Mouse (Mus musculus): Measurements from ENCODE around the gene Rpl27a. TPM values are rescaled to one million over a fixed set of nuclear protein-coding genes. Genes with fewer than 3 reads are reported as not detected.
A peak's percentile ranks its signal among the peaks of the same experiment; 100 is the strongest.

Rpl27a gene
- polyA plus RNA-seq (2012; rRNA removed) = 232 and 339 TPM in 2 replicates

DNA sequence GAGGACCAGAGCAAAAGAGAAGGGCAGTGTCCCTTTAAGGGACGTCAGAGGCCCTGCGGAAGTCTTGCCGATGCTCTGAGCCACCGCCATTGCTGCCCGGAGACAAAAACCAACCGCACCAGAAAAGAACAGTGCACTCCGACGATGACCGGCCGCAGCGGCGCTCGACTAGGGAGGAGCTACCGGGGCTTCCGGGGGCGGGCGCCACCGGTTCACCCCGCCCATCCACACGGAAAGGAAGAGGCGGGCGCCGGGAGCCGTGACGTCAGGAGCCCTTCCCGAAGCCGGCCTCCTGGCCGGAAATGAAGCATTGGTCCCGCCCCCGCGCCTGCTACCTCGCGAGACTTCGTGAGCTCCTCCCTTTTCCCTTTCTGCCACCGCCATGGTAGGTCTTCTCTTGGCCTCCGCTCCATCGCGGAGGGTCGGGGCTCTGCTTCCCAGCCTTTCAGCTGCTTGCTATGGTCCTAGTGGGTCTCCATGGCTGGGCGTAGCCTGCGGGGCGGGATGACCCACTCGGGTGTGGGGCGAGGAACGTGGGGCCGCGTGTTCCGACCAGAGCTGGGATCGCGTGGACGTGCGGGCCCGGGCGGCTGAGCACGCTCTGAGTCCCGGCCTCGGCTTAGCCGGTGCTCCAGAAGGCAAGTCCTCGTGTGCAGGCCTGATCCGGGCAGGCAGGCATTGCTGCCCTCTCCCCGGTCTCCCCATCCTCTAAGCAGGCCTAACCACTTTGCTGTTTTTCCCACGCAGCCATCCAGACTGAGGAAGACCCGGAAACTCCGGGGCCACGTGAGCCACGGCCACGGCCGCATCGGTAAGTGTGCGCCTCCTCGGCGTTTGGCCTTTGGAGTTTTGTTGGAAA, at the start of gene Rpl27a:
Rpl27a (plus strand) TSS at position 310 of the 859 bp plus-strand sequence.
- H3K27ac ChIP-seq (ENCODE audit: insufficient read depth, low read depth, low read length) = peak within 1 kb of the TSS; percentile 97
- H3K27me3 ChIP-seq (ENCODE audit: control insufficient read depth, insufficient read depth, low read length) = no peaks in the 10 kb centered on the region
- WGBS = under 1% methylated on average over 72 of the region's 72 CpGs
- peaks cover 7% of the 10 kb centered on the region; the same call in 1 of the 2 replicates for H3K4me1 ChIP-seq (ENCODE audit: control insufficient read depth, insufficient read depth, insufficient read length, low read length)
- peaks cover 32% of the 10 kb centered on the region for H3K36me3 ChIP-seq (ENCODE audit: control insufficient read depth, insufficient read depth, low read length)
- peak within 1 kb of the TSS; percentile 95 for H3K4me3 ChIP-seq (ENCODE audit: low read depth, low read length)
- TF ChIP-seq POLR2A (IDR thresholded peaks at IDR 0.05; ENCODE audit: low read depth, low read length) (peak; percentile 71), CTCF (IDR thresholded peaks at IDR 0.05; ENCODE audit: extremely low read depth, insufficient read length, insufficient replicate concordance, low read depth, low read length) (no peak)

DNA sequence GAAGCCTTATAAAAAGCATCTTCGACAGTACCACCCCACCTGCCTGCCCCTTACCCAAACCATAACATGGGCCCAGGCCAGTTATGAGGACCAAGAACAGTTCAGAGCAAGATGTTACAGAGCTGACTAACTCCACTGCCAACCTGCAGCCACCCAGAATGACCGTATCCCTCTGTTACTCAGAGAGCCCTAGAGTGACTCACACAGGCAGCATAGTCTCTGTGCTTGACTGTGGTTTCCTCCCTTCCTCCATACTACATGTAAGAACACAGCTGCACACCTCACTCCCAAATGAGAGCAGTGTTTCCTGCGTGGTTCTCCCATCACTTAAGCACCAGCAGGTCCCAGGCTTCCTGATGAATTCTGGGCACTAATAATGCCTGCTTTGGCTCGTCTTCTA, 48.2 kb upstream of the Rpl27a start:
- TF ChIP-seq CTCF (IDR thresholded peaks at IDR 0.05; ENCODE audit: extremely low read depth, insufficient read length, insufficient replicate concordance, low read depth, low read length) = no peak
- TF ChIP-seq POLR2A (IDR thresholded peaks at IDR 0.05; ENCODE audit: low read depth, low read length) = no peak
- Histone ChIP-seq H3K27me3 (ENCODE audit: control insufficient read depth, insufficient read depth, low read length) (no peaks in the 10 kb centered on the region), H3K4me3 (ENCODE audit: low read depth, low read length) (no peak overlapping the region), H3K4me1 (ENCODE audit: control insufficient read depth, insufficient read depth, insufficient read length, low read length) (no peaks in the 10 kb centered on the region), H3K36me3 (ENCODE audit: control insufficient read depth, insufficient read depth, low read length) (no peaks in the 10 kb centered on the region), H3K27ac (ENCODE audit: insufficient read depth, low read depth, low read length) (no peak overlapping the region)
- 73% methylated on average over 4 of the region's 4 CpGs for WGBS

DNA sequence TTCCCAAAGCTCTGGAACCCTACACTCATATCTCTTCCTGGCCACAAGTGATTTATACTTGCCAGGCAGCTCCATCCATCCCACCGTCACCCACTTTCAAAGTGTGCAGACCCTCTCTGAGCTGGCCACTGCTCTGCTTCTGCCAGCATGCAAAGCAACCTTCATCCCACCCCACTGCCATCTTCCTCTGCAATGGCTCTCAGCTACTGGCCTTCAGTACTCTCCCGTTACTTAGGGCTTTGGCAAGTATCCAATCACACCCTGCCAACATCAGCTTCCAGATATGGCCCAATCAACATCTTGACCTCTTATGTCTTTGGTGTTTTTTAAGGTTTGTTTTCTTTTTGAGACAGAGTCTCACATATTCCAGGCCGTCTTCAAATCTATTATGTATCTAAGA, 41.0 kb upstream of the Rpl27a start:
- H3K4me1 ChIP-seq (ENCODE audit: control insufficient read depth, insufficient read depth, insufficient read length, low read length) = no peaks in the 10 kb centered on the region
- 56% methylated on average over 3 of the region's 3 CpGs for WGBS
- H3K4me3 ChIP-seq (ENCODE audit: low read depth, low read length) = no peak overlapping the region
- H3K36me3 ChIP-seq (ENCODE audit: control insufficient read depth, insufficient read depth, low read length) = no peaks in the 10 kb centered on the region
- TF ChIP-seq POLR2A (IDR thresholded peaks at IDR 0.05; ENCODE audit: low read depth, low read length) (no peak), CTCF (IDR thresholded peaks at IDR 0.05; ENCODE audit: extremely low read depth, insufficient read length, insufficient replicate concordance, low read depth, low read length) (no peak)
- H3K27me3 ChIP-seq (ENCODE audit: control insufficient read depth, insufficient read depth, low read length) = no peaks in the 10 kb centered on the region
- no peak overlapping the region for H3K27ac ChIP-seq (ENCODE audit: insufficient read depth, low read depth, low read length)

DNA sequence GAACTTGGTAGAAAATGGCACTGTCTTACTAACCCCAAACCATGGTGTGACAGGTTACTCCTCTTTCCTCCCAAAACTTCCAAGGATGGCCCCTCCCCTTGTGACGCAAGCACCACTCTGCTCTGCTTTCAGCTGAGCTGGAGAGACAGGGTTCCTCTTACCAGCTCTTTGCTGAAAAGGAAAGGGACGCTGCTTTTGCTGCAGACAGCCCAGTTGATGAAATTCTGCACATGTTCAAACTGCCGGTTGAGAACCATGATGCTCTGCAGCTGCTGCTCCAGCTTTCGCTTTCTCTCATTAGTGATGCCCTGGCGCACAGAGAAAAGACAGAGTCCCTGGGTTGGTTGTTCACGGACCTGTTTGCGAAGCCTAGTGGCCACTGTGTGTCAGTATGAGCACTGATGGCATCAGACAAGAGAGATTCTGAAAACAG, 38.2 kb upstream of the Rpl27a start:
- Histone ChIP-seq H3K4me1 (ENCODE audit: control insufficient read depth, insufficient read depth, insufficient read length, low read length) (no peaks in the 10 kb centered on the region), H3K36me3 (ENCODE audit: control insufficient read depth, insufficient read depth, low read length) (no peaks in the 10 kb centered on the region), H3K27me3 (ENCODE audit: control insufficient read depth, insufficient read depth, low read length) (no peaks in the 10 kb centered on the region), H3K27ac (ENCODE audit: insufficient read depth, low read depth, low read length) (no peak overlapping the region), H3K4me3 (ENCODE audit: low read depth, low read length) (no peak overlapping the region)
- WGBS = 37% methylated on average over 7 of the region's 7 CpGs
- TF ChIP-seq POLR2A (IDR thresholded peaks at IDR 0.05; ENCODE audit: low read depth, low read length) (no peak), CTCF (IDR thresholded peaks at IDR 0.05; ENCODE audit: extremely low read depth, insufficient read length, insufficient replicate concordance, low read depth, low read length) (no peak)

DNA sequence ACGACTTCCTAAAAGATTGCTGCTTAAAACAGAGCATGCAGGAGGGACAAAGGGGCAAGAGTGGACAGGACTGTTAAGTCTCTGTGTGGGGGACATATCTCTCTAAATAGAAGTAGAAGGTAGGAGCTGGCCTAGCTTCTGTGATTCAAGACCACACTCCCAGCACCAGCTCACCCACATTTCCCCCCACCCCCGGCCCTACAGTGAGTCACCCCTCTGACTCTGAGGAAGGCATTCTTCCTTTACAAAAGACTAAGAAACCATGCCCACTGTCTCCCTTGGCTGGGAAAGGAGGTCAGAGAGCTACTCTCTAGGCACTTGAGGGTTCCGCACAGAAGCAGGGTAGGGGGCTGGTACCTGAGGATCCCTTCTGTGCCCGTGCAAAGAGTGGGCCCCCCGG, 34.7 kb upstream of the Rpl27a start:
- Histone ChIP-seq H3K27ac (ENCODE audit: insufficient read depth, low read depth, low read length) (no peak overlapping the region), H3K4me3 (ENCODE audit: low read depth, low read length) (no peak overlapping the region), H3K27me3 (ENCODE audit: control insufficient read depth, insufficient read depth, low read length) (no peaks in the 10 kb centered on the region), H3K4me1 (ENCODE audit: control insufficient read depth, insufficient read depth, insufficient read length, low read length) (no peaks in the 10 kb centered on the region), H3K36me3 (ENCODE audit: control insufficient read depth, insufficient read depth, low read length) (no peaks in the 10 kb centered on the region)
- TF ChIP-seq CTCF (IDR thresholded peaks at IDR 0.05; ENCODE audit: extremely low read depth, insufficient read length, insufficient replicate concordance, low read depth, low read length) = no peak
- TF ChIP-seq POLR2A (IDR thresholded peaks at IDR 0.05; ENCODE audit: low read depth, low read length) = no peak
- 78% methylated on average over 5 of the region's 5 CpGs for WGBS

DNA sequence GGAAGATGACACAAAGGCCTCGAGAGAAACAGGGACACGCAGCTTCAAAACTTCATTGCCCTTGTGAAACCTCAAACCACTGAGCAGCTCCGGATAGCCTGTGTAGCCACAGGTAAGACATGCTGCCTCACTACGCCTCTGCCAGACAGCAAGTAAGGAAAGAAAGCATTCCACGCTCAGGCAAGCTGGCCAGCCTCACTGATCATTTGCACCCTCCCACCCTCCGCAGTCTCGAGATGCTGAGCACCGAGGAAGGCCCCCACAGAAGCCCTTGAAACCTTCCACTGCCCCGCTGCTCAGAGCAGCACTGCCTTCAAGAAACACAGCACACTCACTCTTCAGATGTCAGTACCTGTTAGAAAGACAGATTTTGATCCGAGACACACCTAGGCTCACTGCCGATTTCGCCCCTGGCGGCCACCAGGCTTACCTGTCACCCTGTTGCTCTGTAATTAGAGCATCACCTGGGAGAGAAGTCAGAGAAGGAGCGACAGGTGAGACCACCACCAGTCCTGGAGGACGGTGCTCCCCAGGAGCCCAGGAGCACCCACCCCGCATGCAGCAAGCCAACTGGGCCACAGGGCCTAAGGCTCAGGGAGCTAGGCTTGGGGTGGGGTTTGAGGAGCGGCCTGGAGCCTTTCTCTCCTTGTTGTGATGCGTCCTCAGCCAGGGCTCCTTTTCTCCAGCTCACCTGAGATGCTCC, 26.2 kb upstream of the Rpl27a start:
- Histone ChIP-seq H3K27me3 (ENCODE audit: control insufficient read depth, insufficient read depth, low read length) (no peaks in the 10 kb centered on the region), H3K27ac (ENCODE audit: insufficient read depth, low read depth, low read length) (no peak overlapping the region), H3K36me3 (ENCODE audit: control insufficient read depth, insufficient read depth, low read length) (no peaks in the 10 kb centered on the region), H3K4me1 (ENCODE audit: control insufficient read depth, insufficient read depth, insufficient read length, low read length) (no peaks in the 10 kb centered on the region), H3K4me3 (ENCODE audit: low read depth, low read length) (no peak overlapping the region)
- WGBS = 75% methylated on average over 18 of the region's 18 CpGs
- TF ChIP-seq CTCF (IDR thresholded peaks at IDR 0.05; ENCODE audit: extremely low read depth, insufficient read length, insufficient replicate concordance, low read depth, low read length) = no peak
- no peak for TF ChIP-seq POLR2A (IDR thresholded peaks at IDR 0.05; ENCODE audit: low read depth, low read length)

Data from small intestine, adult 2 months (tissue).